Mouse (Mus musculus): Measurements from ENCODE around the gene Nefh. TPM values are rescaled to one million over a fixed set of nuclear protein-coding genes. Genes with fewer than 3 reads are reported as not detected.

The Nefh gene
- polyA plus RNA-seq, 2 experiments = 0.16 to 0.22 TPM

DNA sequence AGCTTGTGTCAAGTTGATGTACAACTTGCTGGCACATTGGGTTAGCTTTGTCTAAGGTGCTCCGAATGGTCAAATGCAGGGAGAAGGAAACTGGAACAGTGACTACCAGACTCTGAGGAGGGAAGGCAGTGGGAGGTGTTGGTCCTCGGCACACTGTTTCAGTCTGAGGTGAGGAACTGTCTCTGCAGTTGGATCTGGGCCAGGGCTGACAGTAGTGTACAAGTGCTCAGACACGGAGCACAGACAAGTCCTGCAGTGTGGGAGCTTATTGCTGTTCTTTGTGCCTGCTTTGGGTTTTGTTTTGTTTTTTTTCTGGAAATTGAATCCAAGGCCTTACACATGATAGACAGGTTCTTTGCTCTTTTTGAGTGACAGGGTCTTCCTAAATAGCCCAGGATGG is 35.1 kb upstream of the Nefh start:
- H3K27ac ChIP-seq = no peak overlapping the region
- no peaks in the 10 kb centered on the region for H3K36me3 ChIP-seq (replicated peaks; ENCODE audit: control insufficient read depth, insufficient read depth, low read depth)
- no peak for ATAC-seq (ENCODE audit: insufficient read depth)
- WGBS (ENCODE audit: insufficient replicate concordance) = 68% methylated on average over 3 of the region's 3 CpGs
- H3K9me3 ChIP-seq (ENCODE audit: control insufficient read depth, low read length) = no peaks in the 10 kb centered on the region
- TF ChIP-seq CTCF (IDR thresholded peaks at IDR 0.05; ENCODE audit: low read depth) (no peak), EP300 (IDR thresholded peaks at IDR 0.05; ENCODE audit: low read depth) (no peak)
- no peak overlapping the region for H3K9ac ChIP-seq (replicated peaks)
- no peak for DNase-seq (ENCODE audit: low read depth in 3 of 3, low spot score in 3 of 3)
- H3K4me3 ChIP-seq (ENCODE audit: insufficient read depth in 1 of 2, low read depth in 2 of 2, low read length in 2 of 2) = no peak overlapping the region
- peaks cover 7 to 25% of the 10 kb centered on the region in 2 experiments for H3K4me1 ChIP-seq (replicated peaks; ENCODE audit: control insufficient read depth in 2 of 2, insufficient read depth in 2 of 2, low read length in 1 of 2)
- H3K27me3 ChIP-seq (ENCODE audit: control insufficient read depth, insufficient read depth, low read length) = no peaks in the 10 kb centered on the region
- H3K4me2 ChIP-seq (ENCODE audit: low read depth) = no peak overlapping the region

DNA sequence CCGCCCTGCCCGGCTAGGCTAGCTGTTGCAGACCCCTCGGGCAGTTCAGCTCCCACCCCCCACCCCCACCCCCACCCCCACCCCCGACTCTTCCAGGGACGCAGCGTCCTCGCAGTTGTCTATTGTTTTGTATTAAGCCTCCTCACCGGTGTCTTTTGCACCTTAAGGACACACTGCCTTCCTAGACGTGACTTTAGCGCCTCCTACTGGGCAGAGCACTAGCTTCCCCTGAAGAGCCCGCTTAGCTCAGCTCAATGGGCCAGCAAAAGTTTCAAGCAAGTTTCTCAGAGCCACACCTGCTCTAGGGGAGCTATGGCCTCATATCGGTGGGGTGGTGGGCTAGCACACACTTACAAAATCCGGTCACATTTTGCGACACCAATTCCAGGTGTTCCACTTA is 27.8 kb upstream of the Nefh start:
- TF ChIP-seq CTCF (IDR thresholded peaks at IDR 0.05; ENCODE audit: low read depth) = peak; percentile 91
- TF ChIP-seq EP300 (IDR thresholded peaks at IDR 0.05; ENCODE audit: low read depth) = no peak
- Histone ChIP-seq H3K27ac (no peak overlapping the region), H3K4me2 (ENCODE audit: low read depth) (peak overlapping the region; percentile 21; the same call in 1 of the 2 replicates), H3K9me3 (ENCODE audit: control insufficient read depth, low read length) (no peaks in the 10 kb centered on the region), H3K4me1 (replicated peaks; ENCODE audit: control insufficient read depth in 2 of 2, insufficient read depth in 2 of 2, low read length in 1 of 2) (peaks cover 3 to 17% of the 10 kb centered on the region in 2 experiments; a peak in 2 of 4 replicates), H3K9ac (replicated peaks) (no peak overlapping the region), H3K27me3 (ENCODE audit: control insufficient read depth, insufficient read depth, low read length) (no peaks in the 10 kb centered on the region), H3K4me3 (ENCODE audit: insufficient read depth in 1 of 2, low read depth in 2 of 2, low read length in 2 of 2) (no peak overlapping the region), H3K36me3 (replicated peaks; ENCODE audit: control insufficient read depth, insufficient read depth, low read depth) (no peaks in the 10 kb centered on the region)
- DNase-seq (ENCODE audit: low read depth in 3 of 3, low spot score in 3 of 3) = peak; percentile 61 to 66 (median 63)
- ATAC-seq (ENCODE audit: insufficient read depth) = peak; percentile 38; the same call in 1 of the 2 replicates
- 11% methylated on average over 14 of the region's 14 CpGs for WGBS (ENCODE audit: insufficient replicate concordance)

DNA sequence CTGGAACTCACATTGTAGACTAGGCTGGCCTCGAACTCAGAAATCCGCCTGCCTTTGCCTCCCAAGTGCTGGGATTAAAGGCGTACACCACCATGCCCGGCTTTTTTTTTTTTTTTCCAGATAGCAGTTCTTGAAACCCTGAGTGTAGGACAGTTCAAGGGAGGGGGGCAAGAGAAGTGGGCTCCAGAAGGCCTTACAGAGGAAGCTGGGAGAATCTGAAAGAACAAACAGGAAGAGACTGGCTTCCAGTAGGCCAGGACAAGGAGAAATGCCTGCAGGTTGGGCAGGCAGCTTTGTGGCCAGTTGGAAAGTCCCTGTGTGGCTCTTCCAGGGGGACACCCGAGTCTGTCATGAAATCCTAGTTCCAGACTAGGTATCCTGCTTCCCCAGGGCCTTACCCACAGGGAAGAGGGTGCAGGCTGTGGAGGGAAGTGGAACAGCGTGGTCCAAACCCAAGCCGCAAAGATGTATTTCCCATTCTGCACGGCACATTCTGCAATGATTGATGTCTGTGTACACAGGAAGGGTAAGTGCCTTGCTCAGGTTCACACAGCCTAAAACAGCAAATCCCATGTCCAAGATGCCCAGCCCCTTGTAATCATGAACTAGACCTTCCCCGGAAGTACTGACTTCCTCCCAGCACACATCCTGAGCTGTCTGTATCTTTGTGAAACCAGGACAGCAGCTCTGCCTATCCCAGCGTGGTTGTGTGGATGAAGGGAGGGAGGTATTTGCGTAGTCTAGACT is 26.7 kb upstream of the Nefh start:
- DNase-seq (ENCODE audit: low read depth in 3 of 3, low spot score in 3 of 3) (no peak), ATAC-seq (ENCODE audit: insufficient read depth) (peak; percentile 41; the same call in 1 of the 2 replicates)
- 36% methylated on average over 11 of the region's 11 CpGs for WGBS (ENCODE audit: insufficient replicate concordance)

DNA sequence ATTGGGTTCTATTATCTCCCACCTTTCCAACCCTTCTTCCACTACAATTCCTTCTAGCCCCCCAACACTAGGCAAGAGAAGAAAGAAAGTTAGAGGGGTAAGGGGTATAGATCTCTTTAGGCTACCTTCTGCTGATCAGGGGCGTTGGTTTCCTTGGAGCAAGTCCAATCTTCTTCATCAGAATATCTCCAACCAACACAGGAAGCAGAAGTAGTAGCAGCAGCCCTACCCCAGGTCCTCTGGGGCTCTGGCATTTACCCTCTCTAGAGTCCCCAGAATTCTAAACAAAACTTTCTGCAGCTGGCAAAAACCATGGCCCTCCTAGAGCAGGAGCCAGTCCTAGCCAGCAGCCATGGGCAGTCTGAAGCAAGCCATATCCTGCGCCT is 26.0 kb upstream of the Nefh start:
- TF ChIP-seq CTCF (IDR thresholded peaks at IDR 0.05; ENCODE audit: low read depth) (no peak), EP300 (IDR thresholded peaks at IDR 0.05; ENCODE audit: low read depth) (no peak)
- Histone ChIP-seq H3K36me3 (replicated peaks; ENCODE audit: control insufficient read depth, insufficient read depth, low read depth) (no peaks in the 10 kb centered on the region), H3K4me2 (ENCODE audit: low read depth) (no peak overlapping the region), H3K4me3 (ENCODE audit: insufficient read depth in 1 of 2, low read depth in 2 of 2, low read length in 2 of 2) (no peak overlapping the region), H3K9me3 (ENCODE audit: control insufficient read depth, low read length) (no peaks in the 10 kb centered on the region), H3K9ac (replicated peaks) (no peak overlapping the region), H3K4me1 (replicated peaks; ENCODE audit: control insufficient read depth in 2 of 2, insufficient read depth in 2 of 2, low read length in 1 of 2) (peaks cover 3 to 17% of the 10 kb centered on the region in 2 experiments; a peak in 2 of 4 replicates), H3K27me3 (ENCODE audit: control insufficient read depth, insufficient read depth, low read length) (no peaks in the 10 kb centered on the region), H3K27ac (no peak overlapping the region)
- ATAC-seq (ENCODE audit: insufficient read depth) (no peak), DNase-seq (ENCODE audit: low read depth in 3 of 3, low spot score in 3 of 3) (no peak)
- 39% methylated on average over 2 of the region's 2 CpGs for WGBS (ENCODE audit: insufficient replicate concordance)

More for the DNA sequence above, 26.7 kb upstream of the Nefh start:
- Histone ChIP-seq H3K9me3 (ENCODE audit: control insufficient read depth, low read length) (no peaks in the 10 kb centered on the region), H3K4me2 (ENCODE audit: low read depth) (no peak overlapping the region), H3K27ac (no peak overlapping the region), H3K36me3 (replicated peaks; ENCODE audit: control insufficient read depth, insufficient read depth, low read depth) (no peaks in the 10 kb centered on the region), H3K4me1 (replicated peaks; ENCODE audit: control insufficient read depth in 2 of 2, insufficient read depth in 2 of 2, low read length in 1 of 2) (peaks cover 3 to 17% of the 10 kb centered on the region in 2 experiments; a peak in 2 of 4 replicates), H3K27me3 (ENCODE audit: control insufficient read depth, insufficient read depth, low read length) (no peaks in the 10 kb centered on the region), H3K9ac (replicated peaks) (no peak overlapping the region), H3K4me3 (ENCODE audit: insufficient read depth in 1 of 2, low read depth in 2 of 2, low read length in 2 of 2) (no peak overlapping the region)
- no peak for TF ChIP-seq CTCF (IDR thresholded peaks at IDR 0.05; ENCODE audit: low read depth)
- TF ChIP-seq EP300 (IDR thresholded peaks at IDR 0.05; ENCODE audit: low read depth) = no peak

DNA sequence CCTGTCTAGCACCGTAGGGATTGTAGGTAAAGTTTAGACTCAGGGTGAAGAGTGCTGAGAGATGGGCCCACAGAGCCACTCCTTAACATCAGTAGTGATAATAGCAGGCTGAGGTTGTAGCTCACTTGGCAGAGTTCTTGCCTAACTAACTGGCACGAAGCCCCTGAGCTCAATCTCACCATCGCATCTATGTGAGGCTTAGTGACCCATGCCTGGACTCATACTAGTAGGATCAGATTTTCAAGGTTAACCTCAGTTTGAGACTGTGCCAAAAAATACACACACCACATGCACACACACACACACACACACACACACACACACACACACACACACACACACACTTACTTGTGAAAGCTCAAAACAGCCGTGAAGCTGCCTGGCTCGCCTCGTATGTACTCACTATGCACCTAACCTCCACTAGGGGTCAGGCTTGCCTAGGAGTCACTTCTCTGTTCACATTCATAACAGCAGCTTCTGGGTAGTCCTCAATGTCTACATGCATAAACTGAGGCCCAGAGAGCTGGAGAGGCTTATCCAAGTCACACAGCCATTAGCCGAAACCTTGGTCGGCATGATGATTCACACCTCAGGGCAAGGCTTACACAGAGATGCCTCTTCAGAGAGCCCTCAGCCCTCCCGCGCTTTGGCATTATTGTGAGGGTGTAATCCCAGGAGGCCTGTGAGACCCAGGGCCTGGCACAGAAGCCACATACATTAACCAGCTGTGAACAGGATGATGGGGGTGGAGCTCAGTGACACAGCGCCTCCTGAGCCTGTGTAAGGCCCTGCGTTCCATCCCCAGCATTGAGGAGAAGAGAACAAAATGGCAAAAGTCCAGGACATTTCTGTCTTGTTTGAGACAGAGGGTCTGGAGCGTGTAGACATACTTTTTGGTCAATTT is 25.4 kb upstream of the Nefh start:
- DNase-seq (ENCODE audit: low read depth in 3 of 3, low spot score in 3 of 3) (peak; percentile 47 to 66 (median 56)), ATAC-seq (ENCODE audit: insufficient read depth) (peak; percentile 73)
- Histone ChIP-seq H3K27ac (no peak overlapping the region), H3K36me3 (replicated peaks; ENCODE audit: control insufficient read depth, insufficient read depth, low read depth) (no peaks in the 10 kb centered on the region), H3K27me3 (ENCODE audit: control insufficient read depth, insufficient read depth, low read length) (no peaks in the 10 kb centered on the region), H3K4me2 (ENCODE audit: low read depth) (no peak overlapping the region), H3K4me1 (replicated peaks; ENCODE audit: control insufficient read depth in 2 of 2, insufficient read depth in 2 of 2, low read length in 1 of 2) (peaks cover 3 to 20% of the 10 kb centered on the region in 2 experiments; a peak in 2 of 4 replicates), H3K4me3 (ENCODE audit: insufficient read depth in 1 of 2, low read depth in 2 of 2, low read length in 2 of 2) (no peak overlapping the region), H3K9me3 (ENCODE audit: control insufficient read depth, low read length) (no peaks in the 10 kb centered on the region), H3K9ac (replicated peaks) (no peak overlapping the region)
- TF ChIP-seq EP300 (IDR thresholded peaks at IDR 0.05; ENCODE audit: low read depth) = no peak
- TF ChIP-seq CTCF (IDR thresholded peaks at IDR 0.05; ENCODE audit: low read depth) = peak; percentile 93
- WGBS (ENCODE audit: insufficient replicate concordance) = 47% methylated on average over 13 of the region's 13 CpGs
